Mouse (Mus musculus): ENCODE measurements at regions not wholly inside any gene's neighbourhood (a gene's known extent, or its start where the extent isn't known, plus 50 kb on each side); places are given as distances from the start of the nearest gene placed in this dataset.

GRCm38 (mm10) chr3:23248291-23248690 lies 1171.8 kb downstream of the Tbl1xr1 start:
- Histone ChIP-seq H3K27me3 (ENCODE audit: control insufficient read depth, insufficient read depth, low read depth, low read length) (no peaks in the 10 kb centered on the region), H3K4me3 (ENCODE audit: low read depth, low read length) (no peak overlapping the region), H3K9ac (ENCODE audit: low read depth, low read length) (no peak overlapping the region), H3K9me3 (replicated peaks; ENCODE audit: control insufficient read depth, low read length, poor library complexity, severe bottlenecking) (no peaks in the 10 kb centered on the region), H3K36me3 (ENCODE audit: control insufficient read depth, insufficient read depth, low read length) (no peaks in the 10 kb centered on the region), H3K27ac (ENCODE audit: low read length) (no peak overlapping the region), H3K4me2 (ENCODE audit: low read length) (no peak overlapping the region), H3K4me1 (ENCODE audit: control insufficient read depth, insufficient read depth, low read length) (no peaks in the 10 kb centered on the region)
- 85% methylated on average over 2 of the region's 2 CpGs for WGBS
- no peak for ATAC-seq

- Histone ChIP-seq H3K4me1 (ENCODE audit: control insufficient read depth, insufficient read depth, low read length) (no peaks in the 10 kb centered on the region), H3K36me3 (ENCODE audit: control insufficient read depth, insufficient read depth, low read length) (no peaks in the 10 kb centered on the region), H3K4me2 (ENCODE audit: low read length) (no peak overlapping the region), H3K27ac (ENCODE audit: low read length) (no peak overlapping the region), H3K9me3 (replicated peaks; ENCODE audit: control insufficient read depth, low read length, poor library complexity, severe bottlenecking) (no peaks in the 10 kb centered on the region), H3K4me3 (ENCODE audit: low read depth, low read length) (no peak overlapping the region), H3K27me3 (ENCODE audit: control insufficient read depth, insufficient read depth, low read depth, low read length) (no peaks in the 10 kb centered on the region), H3K9ac (ENCODE audit: low read depth, low read length) (no peak overlapping the region)
- no peak for ATAC-seq
Measured at GRCm38 (mm10) chr3:23252180-23252579, 1175.7 kb downstream of the Tbl1xr1 start.

- 92% methylated on average over 7 of the region's 7 CpGs for WGBS
- no peaks in the 10 kb centered on the region for H3K4me1 ChIP-seq (ENCODE audit: control insufficient read depth, insufficient read depth, low read length)
- ATAC-seq, result no peak
- H3K27ac ChIP-seq (ENCODE audit: low read length), result no peak overlapping the region
- H3K4me2 ChIP-seq (ENCODE audit: low read length), result no peak overlapping the region
- no peak overlapping the region for H3K9ac ChIP-seq (ENCODE audit: low read depth, low read length)
- H3K27me3 ChIP-seq (ENCODE audit: control insufficient read depth, insufficient read depth, low read depth, low read length), result no peaks in the 10 kb centered on the region
- H3K9me3 ChIP-seq (replicated peaks; ENCODE audit: control insufficient read depth, low read length, poor library complexity, severe bottlenecking), result no peaks in the 10 kb centered on the region
- no peaks in the 10 kb centered on the region for H3K36me3 ChIP-seq (ENCODE audit: control insufficient read depth, insufficient read depth, low read length)
- no peak overlapping the region for H3K4me3 ChIP-seq (ENCODE audit: low read depth, low read length)
Measured at GRCm38 (mm10) chr3:23298818-23299217, 1222.4 kb downstream of the Tbl1xr1 start.

GRCm38 (mm10) chr3:23334216-23334615 lies 1257.8 kb downstream of the Tbl1xr1 start:
- WGBS, result 73% methylated on average over 2 of the region's 2 CpGs
- no peaks in the 10 kb centered on the region for H3K27me3 ChIP-seq (ENCODE audit: control insufficient read depth, insufficient read depth, low read depth, low read length)
- no peaks in the 10 kb centered on the region for H3K36me3 ChIP-seq (ENCODE audit: control insufficient read depth, insufficient read depth, low read length)
- no peak for ATAC-seq
- H3K4me1 ChIP-seq (ENCODE audit: control insufficient read depth, insufficient read depth, low read length), result no peaks in the 10 kb centered on the region
- H3K9me3 ChIP-seq (replicated peaks; ENCODE audit: control insufficient read depth, low read length, poor library complexity, severe bottlenecking), result no peaks in the 10 kb centered on the region; the same call in 1 of the 2 replicates
- H3K27ac ChIP-seq (ENCODE audit: low read length), result no peak overlapping the region
- no peak overlapping the region for H3K4me3 ChIP-seq (ENCODE audit: low read depth, low read length)
- no peak overlapping the region for H3K9ac ChIP-seq (ENCODE audit: low read depth, low read length)
- H3K4me2 ChIP-seq (ENCODE audit: low read length), result no peak overlapping the region

GRCm38 (mm10) chr3:23334958-23335357 lies 1258.5 kb downstream of the Tbl1xr1 start:
- H3K9ac ChIP-seq (ENCODE audit: low read depth, low read length), result no peak overlapping the region
- no peak overlapping the region for H3K4me3 ChIP-seq (ENCODE audit: low read depth, low read length)
- H3K9me3 ChIP-seq (replicated peaks; ENCODE audit: control insufficient read depth, low read length, poor library complexity, severe bottlenecking), result no peaks in the 10 kb centered on the region; the same call in 1 of the 2 replicates
- H3K4me1 ChIP-seq (ENCODE audit: control insufficient read depth, insufficient read depth, low read length), result no peaks in the 10 kb centered on the region
- no peak for ATAC-seq
- no peaks in the 10 kb centered on the region for H3K36me3 ChIP-seq (ENCODE audit: control insufficient read depth, insufficient read depth, low read length)
- no peak overlapping the region for H3K4me2 ChIP-seq (ENCODE audit: low read length)
- no peaks in the 10 kb centered on the region for H3K27me3 ChIP-seq (ENCODE audit: control insufficient read depth, insufficient read depth, low read depth, low read length)
- no peak overlapping the region for H3K27ac ChIP-seq (ENCODE audit: low read length)

GRCm38 (mm10) chr3:23374341-23374740 lies 1297.9 kb downstream of the Tbl1xr1 start:
- no peak for ATAC-seq
- Histone ChIP-seq H3K9ac (ENCODE audit: low read depth, low read length) (no peak overlapping the region), H3K27ac (ENCODE audit: low read length) (no peak overlapping the region), H3K4me1 (ENCODE audit: control insufficient read depth, insufficient read depth, low read length) (no peaks in the 10 kb centered on the region), H3K4me2 (ENCODE audit: low read length) (no peak overlapping the region), H3K27me3 (ENCODE audit: control insufficient read depth, insufficient read depth, low read depth, low read length) (no peaks in the 10 kb centered on the region), H3K9me3 (replicated peaks; ENCODE audit: control insufficient read depth, low read length, poor library complexity, severe bottlenecking) (no peaks in the 10 kb centered on the region), H3K4me3 (ENCODE audit: low read depth, low read length) (no peak overlapping the region), H3K36me3 (ENCODE audit: control insufficient read depth, insufficient read depth, low read length) (no peaks in the 10 kb centered on the region)
- 70% methylated on average over 5 of the region's 5 CpGs for WGBS

GRCm38 (mm10) chr3:23404877-23405276 lies 1328.4 kb downstream of the Tbl1xr1 start:
- H3K27me3 ChIP-seq (ENCODE audit: control insufficient read depth, insufficient read depth, low read depth, low read length), result no peaks in the 10 kb centered on the region
- H3K9me3 ChIP-seq (replicated peaks; ENCODE audit: control insufficient read depth, low read length, poor library complexity, severe bottlenecking), result no peaks in the 10 kb centered on the region
- ATAC-seq, result no peak
- no peak overlapping the region for H3K9ac ChIP-seq (ENCODE audit: low read depth, low read length)
- H3K27ac ChIP-seq (ENCODE audit: low read length), result no peak overlapping the region
- no peaks in the 10 kb centered on the region for H3K36me3 ChIP-seq (ENCODE audit: control insufficient read depth, insufficient read depth, low read length)
- H3K4me2 ChIP-seq (ENCODE audit: low read length), result no peak overlapping the region
- H3K4me1 ChIP-seq (ENCODE audit: control insufficient read depth, insufficient read depth, low read length), result no peaks in the 10 kb centered on the region
- H3K4me3 ChIP-seq (ENCODE audit: low read depth, low read length), result no peak overlapping the region
- WGBS, result 52% methylated on average over 1 of the region's 1 CpGs

GRCm38 (mm10) chr3:23409431-23409830 lies 1333.0 kb downstream of the Tbl1xr1 start:
- H3K36me3 ChIP-seq (ENCODE audit: control insufficient read depth, insufficient read depth, low read length), result no peaks in the 10 kb centered on the region
- no peak overlapping the region for H3K4me3 ChIP-seq (ENCODE audit: low read depth, low read length)
- no peaks in the 10 kb centered on the region for H3K9me3 ChIP-seq (replicated peaks; ENCODE audit: control insufficient read depth, low read length, poor library complexity, severe bottlenecking)
- H3K9ac ChIP-seq (ENCODE audit: low read depth, low read length), result no peak overlapping the region
- no peak overlapping the region for H3K4me2 ChIP-seq (ENCODE audit: low read length)
- H3K27ac ChIP-seq (ENCODE audit: low read length), result no peak overlapping the region
- H3K4me1 ChIP-seq (ENCODE audit: control insufficient read depth, insufficient read depth, low read length), result no peaks in the 10 kb centered on the region
- ATAC-seq, result no peak
- no peaks in the 10 kb centered on the region for H3K27me3 ChIP-seq (ENCODE audit: control insufficient read depth, insufficient read depth, low read depth, low read length)

- no peaks in the 10 kb centered on the region for H3K4me1 ChIP-seq (ENCODE audit: control insufficient read depth, insufficient read depth, low read length)
- no peaks in the 10 kb centered on the region for H3K9me3 ChIP-seq (replicated peaks; ENCODE audit: control insufficient read depth, low read length, poor library complexity, severe bottlenecking)
- no peak overlapping the region for H3K9ac ChIP-seq (ENCODE audit: low read depth, low read length)
- H3K36me3 ChIP-seq (ENCODE audit: control insufficient read depth, insufficient read depth, low read length), result no peaks in the 10 kb centered on the region
- 76% methylated on average over 3 of the region's 3 CpGs for WGBS
- H3K27me3 ChIP-seq (ENCODE audit: control insufficient read depth, insufficient read depth, low read depth, low read length), result no peaks in the 10 kb centered on the region
- no peak for ATAC-seq
- no peak overlapping the region for H3K27ac ChIP-seq (ENCODE audit: low read length)
- no peak overlapping the region for H3K4me2 ChIP-seq (ENCODE audit: low read length)
- H3K4me3 ChIP-seq (ENCODE audit: low read depth, low read length), result no peak overlapping the region
Measured at GRCm38 (mm10) chr3:23426956-23427355, 1350.5 kb downstream of the Tbl1xr1 start.

GRCm38 (mm10) chr3:23435016-23435415 lies 1358.6 kb downstream of the Tbl1xr1 start:
- Histone ChIP-seq H3K4me1 (ENCODE audit: control insufficient read depth, insufficient read depth, low read length) (no peaks in the 10 kb centered on the region), H3K4me3 (ENCODE audit: low read depth, low read length) (no peak overlapping the region), H3K9ac (ENCODE audit: low read depth, low read length) (no peak overlapping the region), H3K27ac (ENCODE audit: low read length) (no peak overlapping the region), H3K9me3 (replicated peaks; ENCODE audit: control insufficient read depth, low read length, poor library complexity, severe bottlenecking) (no peaks in the 10 kb centered on the region), H3K27me3 (ENCODE audit: control insufficient read depth, insufficient read depth, low read depth, low read length) (no peaks in the 10 kb centered on the region), H3K4me2 (ENCODE audit: low read length) (no peak overlapping the region), H3K36me3 (ENCODE audit: control insufficient read depth, insufficient read depth, low read length) (no peaks in the 10 kb centered on the region)
- no peak for ATAC-seq

Data from midbrain, embryonic 16.5 days (tissue).